In the genomic region with DNA sequence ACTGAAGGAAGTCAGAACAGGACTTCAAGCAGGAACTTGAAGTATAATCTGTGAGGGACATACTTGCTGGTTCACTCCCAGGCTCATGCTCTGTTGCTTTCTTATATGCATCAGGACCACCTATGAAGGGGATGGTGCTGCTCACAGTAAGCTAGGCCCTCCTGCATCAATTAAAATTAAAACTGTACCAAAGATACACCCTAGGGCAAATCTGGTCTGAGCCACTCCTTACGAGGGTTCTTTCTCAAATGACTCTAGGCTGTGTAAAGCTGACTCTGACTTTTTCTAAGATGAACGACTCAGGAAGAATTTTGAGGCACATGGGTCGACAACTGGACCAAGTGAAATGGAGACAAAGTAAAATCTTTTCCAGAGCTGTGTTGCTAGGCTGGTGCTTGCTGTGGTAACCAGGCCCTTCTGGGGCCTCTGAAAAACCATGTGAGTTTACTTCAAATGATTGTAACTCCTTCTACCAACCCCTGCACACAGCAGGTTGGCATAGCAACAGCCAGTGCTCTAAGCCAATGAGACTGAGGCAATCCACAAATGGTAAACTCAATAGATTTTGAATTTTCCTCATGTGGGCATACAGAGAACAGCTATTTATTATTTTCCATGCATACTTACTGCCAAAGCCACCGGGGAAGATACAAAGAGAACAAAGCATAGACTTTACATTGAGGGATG, we compare ENCODE assay signal across 20 mouse cellular contexts.
DNase-seq lines count a peak whose midpoint lies in the region; ATAC-seq and TF ChIP-seq lines count a peak whose summit lies in the region.
"Had no signal": no experiment of that assay in that cellular context is flagged by ENCODE, and none has a peak within 500 bp of the region (broad histone marks: within the 10 kb centered on the region; RNA-seq: fewer than 3 reads in every experiment).

No protein-coding gene starts in this region.

- intact Hi-C loops in gastrocnemius, postnatal 14 days (cut with DNase I; ENCODE audit: low total_unique reads), result no loop called here

- no peaks in the 10 kb centered on the region for H3K36me3 ChIP-seq in hindbrain, embryonic 12.5 days
- no peaks in the 10 kb centered on the region for H3K36me3 ChIP-seq in hindbrain, embryonic 10.5 days
- no peaks in the 10 kb centered on the region for H3K36me3 ChIP-seq in hindbrain, embryonic 15.5 days
- H3K36me3 ChIP-seq in midbrain, postnatal 0 days (ENCODE audit: insufficient read depth, low read length), result no peaks in the 10 kb centered on the region
- H3K36me3 ChIP-seq: heart, embryonic 10.5 days; limb, embryonic 12.5 days; liver, embryonic 12.5 days had no signal

- H3K4me2 ChIP-seq in hindbrain, embryonic 12.5 days (replicated peaks), result no peak overlapping the region
- no peak overlapping the region for H3K4me2 ChIP-seq in hindbrain, embryonic 15.5 days
- H3K4me2 ChIP-seq in midbrain, postnatal 0 days (ENCODE audit: low read depth, low read length, poor library complexity, severe bottlenecking), result no peak overlapping the region
- H3K4me2 ChIP-seq: limb, embryonic 12.5 days; liver, embryonic 12.5 days had no signal

- H3K4me3 ChIP-seq in hindbrain, embryonic 12.5 days, result no peak overlapping the region
- H3K4me3 ChIP-seq in hindbrain, embryonic 10.5 days, result no peak overlapping the region
- H3K4me3 ChIP-seq in hindbrain, embryonic 15.5 days, result no peak overlapping the region
- H3K4me3 ChIP-seq in midbrain, postnatal 0 days (ENCODE audit: low read depth, low read length), result no peak overlapping the region
- H3K4me3 ChIP-seq: gastrocnemius, adult 2 months; heart, embryonic 10.5 days; limb, embryonic 12.5 days; liver, embryonic 12.5 days had no signal

- H3K27ac ChIP-seq in hindbrain, embryonic 12.5 days, result no peak overlapping the region
- no peak overlapping the region for H3K27ac ChIP-seq in hindbrain, embryonic 10.5 days
- no peak overlapping the region for H3K27ac ChIP-seq in hindbrain, embryonic 15.5 days (replicated peaks)
- H3K27ac ChIP-seq in midbrain, postnatal 0 days (ENCODE audit: low read depth, low read length), result no peak overlapping the region
- H3K27ac ChIP-seq: gastrocnemius, adult 2 months; heart, embryonic 10.5 days; limb, embryonic 12.5 days; liver, embryonic 12.5 days; stomach, postnatal 0 days had no signal

- no peaks in the 10 kb centered on the region for H3K9me3 ChIP-seq in hindbrain, embryonic 12.5 days (replicated peaks)
- H3K9me3 ChIP-seq in hindbrain, embryonic 10.5 days, result no peaks in the 10 kb centered on the region
- H3K9me3 ChIP-seq in hindbrain, embryonic 15.5 days, result no peaks in the 10 kb centered on the region
- no peaks in the 10 kb centered on the region for H3K9me3 ChIP-seq in midbrain, postnatal 0 days (ENCODE audit: low read length)
- H3K9me3 ChIP-seq: heart, embryonic 10.5 days; limb, embryonic 12.5 days; liver, embryonic 12.5 days had no signal

- DNase-seq in hindbrain, embryonic 10.5 days (ENCODE audit: low spot score), result no peak
- DNase-seq in brain, embryonic 14.5 days (ENCODE audit: low read depth), result peak; percentile 35
- peak; percentile 42 for DNase-seq in midbrain, postnatal 0 days (ENCODE audit: low spot score)
- DNase-seq in gastrocnemius, postnatal 14 days, result no peak
- no peak for DNase-seq in lung, postnatal 14 days
- DNase-seq: adrenal gland, adult 8-10 months; cerebellum, adult 18-20 months; cerebellum, postnatal 14 days; gastrocnemius, adult 2 months; heart, postnatal 4 days; kidney, postnatal 4 days; lung, adult 18-20 months had no signal

- ATAC-seq in hindbrain, embryonic 12.5 days (ENCODE audit: low FRiP score), result peak; percentile 50; the same call in 1 of the 2 replicates
- ATAC-seq in hindbrain, embryonic 15.5 days (ENCODE audit: low FRiP score, low read depth), result peak; percentile 68; the same call in 1 of the 2 replicates
- peak; percentile 54 for ATAC-seq in midbrain, postnatal 0 days (ENCODE audit: low FRiP score)
- ATAC-seq: activated CD4-positive, CD25-positive, alpha-beta regulatory T cell, adult 4 months; intestine, embryonic 16.5 days; liver, embryonic 12.5 days had no signal

- H3K9ac ChIP-seq in hindbrain, embryonic 12.5 days, result no peak overlapping the region
- H3K9ac ChIP-seq in hindbrain, embryonic 15.5 days, result no peak overlapping the region
- no peak overlapping the region for H3K9ac ChIP-seq in midbrain, postnatal 0 days (replicated peaks; ENCODE audit: low read length, poor library complexity, severe bottlenecking)
- H3K9ac ChIP-seq: limb, embryonic 12.5 days; liver, embryonic 12.5 days had no signal

- WGBS in hindbrain, embryonic 12.5 days, result 67% methylated on average over 4 of the region's 4 CpGs
- 73% methylated on average over 4 of the region's 4 CpGs for WGBS in hindbrain, embryonic 10.5 days
- WGBS in hindbrain, embryonic 15.5 days, result 38% methylated on average over 4 of the region's 4 CpGs
- 67% methylated on average over 4 of the region's 4 CpGs for WGBS in midbrain, postnatal 0 days

- TF ChIP-seq CTCF in brain, embryonic 14.5 days (IDR thresholded peaks at IDR 0.05; ENCODE audit: borderline replicate concordance, extremely low read depth, insufficient read depth, insufficient read length), result no peak
- no peak for TF ChIP-seq CTCF in midbrain, postnatal 0 days (IDR thresholded peaks at IDR 0.05)

- no peak for TF ChIP-seq POLR2A in brain, embryonic 14.5 days (IDR thresholded peaks at IDR 0.05; ENCODE audit: borderline replicate concordance, extremely low read depth, insufficient read depth, insufficient read length, poor library complexity, severe bottlenecking)

- H3K27me3 ChIP-seq in hindbrain, embryonic 12.5 days, result no peaks in the 10 kb centered on the region
- H3K27me3 ChIP-seq in hindbrain, embryonic 10.5 days (ENCODE audit: insufficient read depth, poor library complexity, severe bottlenecking), result no peaks in the 10 kb centered on the region
- no peaks in the 10 kb centered on the region for H3K27me3 ChIP-seq in hindbrain, embryonic 15.5 days
- no peaks in the 10 kb centered on the region for H3K27me3 ChIP-seq in midbrain, postnatal 0 days (ENCODE audit: insufficient read depth, low read length)
- H3K27me3 ChIP-seq: limb, embryonic 12.5 days; liver, embryonic 12.5 days had no signal

- no peaks in the 10 kb centered on the region for H3K4me1 ChIP-seq in hindbrain, embryonic 12.5 days
- no peaks in the 10 kb centered on the region for H3K4me1 ChIP-seq in hindbrain, embryonic 10.5 days (replicated peaks)
- no peaks in the 10 kb centered on the region for H3K4me1 ChIP-seq in hindbrain, embryonic 15.5 days (replicated peaks)
- no peaks in the 10 kb centered on the region; the same call in 1 of the 2 replicates for H3K4me1 ChIP-seq in midbrain, postnatal 0 days (ENCODE audit: insufficient read depth, low read length)
- H3K4me1 ChIP-seq: heart, embryonic 10.5 days; limb, embryonic 12.5 days; liver, embryonic 12.5 days had no signal

Comparison
In these comparisons a context has a peak if more than half of its experiments do, and no peak if none do; other contexts are left out.
1. DNase-seq: peak in brain, embryonic 14.5 days (single experiment) and midbrain, postnatal 0 days (single experiment); none in hindbrain, embryonic 10.5 days (single experiment), gastrocnemius, postnatal 14 days (single experiment) and lung, postnatal 14 days (single experiment).
2. Peak in every context shown above with its lines, with median percentiles within 50 percentile points of each other: ATAC-seq.